Mouse (Mus musculus) MEL (cell line): ENCODE results near the gene Parp16. TPM values are rescaled to one million over a fixed set of nuclear protein-coding genes. Genes with fewer than 3 reads are reported as not detected.

Experiments
- DNase-seq: peaks from one replicate; pipeline ENCODE4 v3.0.0; 2011; ENCODE audit warnings: low read depth, low spot score
- H3K27ac ChIP-seq: 2 replicates; pipeline ENCODE4 v1.5.1; 2012; ENCODE audit warnings: low read depth, mild to moderate bottlenecking, control low read depth, low read length, moderate library complexity; ENCODE audit not compliant: control insufficient read depth
- H3K27me3 ChIP-seq, 2 experiments: fragments of 150-350 bp in 1 of 2; sonication (generic) in 1 of 2; 2 replicates each; pipeline ENCODE4 v1.6.1; 2012; ENCODE audit warnings: low read length in 2 of 2, mild to moderate bottlenecking in 2 of 2, improper control_type of control experiment in 1 of 2, moderate library complexity in 1 of 2; ENCODE audit not compliant: insufficient read depth in 2 of 2, control insufficient read depth in 1 of 2
- H3K36me3 ChIP-seq, 2 experiments: 2 replicates each; pipeline ENCODE4 v1.6.1; 2012 to 2014; ENCODE audit warnings: low read length in 2 of 2, improper control_type of control experiment in 1 of 2, inconsistent platforms in 1 of 2, mild to moderate bottlenecking in 1 of 2; ENCODE audit not compliant: insufficient read depth in 2 of 2, control insufficient read depth in 1 of 2
- H3K4me1 ChIP-seq, 2 experiments: fragments of 150-350 bp in 1 of 2; sonication (generic) in 1 of 2; 2 replicates each; pipeline ENCODE4 v1.6.1; 2012; ENCODE audit warnings: low read length in 2 of 2, improper control_type of control experiment in 1 of 2, mild to moderate bottlenecking in 1 of 2; ENCODE audit not compliant: insufficient read depth in 2 of 2, control insufficient read depth in 1 of 2
- H3K4me3 ChIP-seq, 2 experiments: fragments of 150-350 bp in 1 of 2; sonication (generic) in 1 of 2; 2 replicates each; pipeline ENCODE4 v1.5.1; 2012; ENCODE audit warnings: low read depth in 2 of 2, low read length in 2 of 2, mild to moderate bottlenecking in 2 of 2, moderate library complexity in 2 of 2, control low read depth in 1 of 2, improper control_type of control experiment in 1 of 2; ENCODE audit not compliant: control insufficient read depth in 1 of 2, insufficient read depth in 1 of 2
- H3K79me2 ChIP-seq: 2 replicates; pipeline ENCODE4 v1.6.1; 2012; ENCODE audit warnings: mild to moderate bottlenecking, low read length, moderate library complexity; ENCODE audit not compliant: control insufficient read depth, poor library complexity, insufficient read depth
- H3K9ac ChIP-seq: 2 replicates; pipeline ENCODE4 v1.6.1; 2012; ENCODE audit warnings: low read depth, mild to moderate bottlenecking, control low read depth, low read length, moderate library complexity; ENCODE audit not compliant: control insufficient read depth, poor library complexity, severe bottlenecking
- H3K9me3 ChIP-seq: fragments of 150-350 bp; sonication (generic); replicated peaks from 2 replicates; pipeline ENCODE4 v1.6.1; 2012; ENCODE audit warnings: mild to moderate bottlenecking, low read length, improper control_type of control experiment, moderate library complexity; ENCODE audit not compliant: insufficient read depth
- BHLHE40 ChIP-seq: IDR thresholded peaks from 2 replicates; pipeline ENCODE4 v1.6.1; 2012; ENCODE audit warnings: low read depth, mild to moderate bottlenecking, inconsistent platforms, low read length, improper control_type of control experiment, borderline replicate concordance
- CHD2 ChIP-seq: IDR thresholded peaks from 2 replicates; pipeline ENCODE4 v1.6.1; 2011; ENCODE audit warnings: low read length, improper control_type of control experiment
- E2F4 ChIP-seq: IDR thresholded peaks from 2 replicates; pipeline ENCODE4 v1.6.1; 2011; ENCODE audit warnings: low read depth, low read length, improper control_type of control experiment, borderline replicate concordance
- ETS1 ChIP-seq: IDR thresholded peaks from 2 replicates; pipeline ENCODE4 v1.6.1; 2012; ENCODE audit warnings: low read depth, mild to moderate bottlenecking, inconsistent platforms, low read length, improper control_type of control experiment, moderate library complexity
- GATA1 ChIP-seq: IDR thresholded peaks from 2 replicates; pipeline ENCODE4 v1.6.1; 2011; ENCODE audit warnings: low read depth, low read length, improper control_type of control experiment
- MAX ChIP-seq: IDR thresholded peaks from 2 replicates; pipeline ENCODE4 v1.6.1; 2011; ENCODE audit warnings: low read length, improper control_type of control experiment
- MAZ ChIP-seq: IDR thresholded peaks from 2 replicates; pipeline ENCODE4 v1.6.1; 2012; ENCODE audit warnings: low read depth, mild to moderate bottlenecking, inconsistent platforms, low read length, improper control_type of control experiment
- MXI1 ChIP-seq: IDR thresholded peaks from 2 replicates; pipeline ENCODE4 v1.6.1; 2011; ENCODE audit warnings: mild to moderate bottlenecking, low read depth, low read length, improper control_type of control experiment
- NELFE ChIP-seq: IDR thresholded peaks from 2 replicates; pipeline ENCODE4 v1.6.1; 2011; ENCODE audit warnings: low read depth, low read length, improper control_type of control experiment
- POLR2AphosphoS5 ChIP-seq: IDR thresholded peaks from 2 replicates; pipeline ENCODE4 v1.6.1; 2012; ENCODE audit warnings: low read depth, borderline replicate concordance, mild to moderate bottlenecking, inconsistent platforms, low read length, moderate library complexity, mixed read lengths
- RAD21 ChIP-seq: IDR thresholded peaks from 2 replicates; pipeline ENCODE4 v1.6.1; 2011; ENCODE audit warnings: mild to moderate bottlenecking, low read depth, low read length, improper control_type of control experiment
- RCOR1 ChIP-seq: IDR thresholded peaks from 2 replicates; pipeline ENCODE4 v1.6.1; 2012; ENCODE audit warnings: low read depth, mild to moderate bottlenecking, inconsistent platforms, low read length, improper control_type of control experiment
- SMC3 ChIP-seq: IDR thresholded peaks from 2 replicates; pipeline ENCODE4 v1.6.1; 2011; ENCODE audit warnings: low read depth, low read length, improper control_type of control experiment
- TAL1 ChIP-seq: IDR thresholded peaks from 2 replicates; pipeline ENCODE4 v1.6.1; 2012; ENCODE audit warnings: mild to moderate bottlenecking, inconsistent platforms, low read length, moderate library complexity, mixed read lengths
- TBP ChIP-seq: IDR thresholded peaks from 2 replicates; pipeline ENCODE4 v1.8.0; 2011; ENCODE audit warnings: low read depth, low read length, improper control_type of control experiment
- USF2 ChIP-seq, 2 experiments: IDR thresholded peaks; 2 replicates each; pipeline ENCODE4 v1.6.1; 2011 to 2012; ENCODE audit warnings: improper control_type of control experiment in 2 of 2, low read length in 2 of 2, borderline replicate concordance in 1 of 2, inconsistent platforms in 1 of 2, low read depth in 1 of 2, mild to moderate bottlenecking in 1 of 2; ENCODE audit not compliant: insufficient read depth in 1 of 2
- polyA plus RNA-seq, 2 experiments: library from polyadenylated mRNA; stranded (reverse) in 1 of 2; unstranded in 1 of 2; fragments of >175 nt in 1 of 2; fragments of >200 nt in 1 of 2; gene quantifications; 2 replicates each; pipeline versions ENCODE4 v1.2.1 to v1.2.4; 2012; ENCODE audit warnings: low replicate concordance in 2 of 2, low read depth in 1 of 2; ENCODE audit not compliant: insufficient read length in 2 of 2, insufficient read depth in 1 of 2, missing spikeins in 1 of 2
- total RNA-seq: library from RNA; depleted of rRNA; stranded (reverse); fragments of 300-350 nt; gene quantifications from 2 replicates; pipeline ENCODE4 v1.2.3, GENCODE M21; 2012

Parp16 gene
- total and polyA plus RNA-seq, 3 experiments: 1.3 to 5.1 TPM; not detected in 1

GRCm38 (mm10) chr9:65217661-65218060 is 22.5 kb downstream of the Parp16 start:
- H3K9me3 ChIP-seq: no peaks in the 10 kb centered on the region
- peaks cover 3% of the 10 kb centered on the region; the same call in 1 of the 2 replicates for H3K79me2 ChIP-seq
- peaks cover 5 to 10% of the 10 kb centered on the region in 2 experiments; a peak in 3 of 4 replicates for H3K4me1 ChIP-seq
- peak; percentile 74 for DNase-seq
- H3K36me3 ChIP-seq: peaks cover 0 to 12% of the 10 kb centered on the region in 2 experiments; a peak in 2 of 4 replicates
- peak overlapping the region; percentile 65 for H3K9ac ChIP-seq
- TF ChIP-seq CHD2 (no peak), RAD21 (no peak), BHLHE40 (no peak), POLR2AphosphoS5 (no peak), E2F4 (no peak), TBP (0 out of 2 replicates have a peak, but pooled peaks have one; percentile 15), GATA1 (peak; percentile 59; the same call in 1 of the 2 replicates), SMC3 (no peak), USF2 (IDR thresholded peaks at IDR 0.05; ENCODE audit: borderline replicate concordance in 1 of 2, insufficient read depth in 1 of 2, low read depth in 1 of 2, low read length in 2 of 2) (no peak), MAZ (no peak), NELFE (0 out of 2 replicates have a peak, but pooled peaks have one; percentile 8), MAX (0 out of 2 replicates have a peak, but pooled peaks have one; percentile 45), MXI1 (no peak), ETS1 (peak; percentile 63), RCOR1 (0 out of 2 replicates have a peak, but pooled peaks have one; percentile 30), TAL1 (no peak)
- peak overlapping the region; percentile 93 for H3K27ac ChIP-seq
- no peaks in the 10 kb centered on the region for H3K27me3 ChIP-seq
- peak overlapping the region; percentile 55 to 62 for H3K4me3 ChIP-seq

- Histone ChIP-seq H3K4me1 (peaks cover 5 to 10% of the 10 kb centered on the region in 2 experiments; a peak in 3 of 4 replicates), H3K36me3 (peaks cover 0 to 12% of the 10 kb centered on the region in 2 experiments; a peak in 2 of 4 replicates), H3K27ac (no peak overlapping the region), H3K27me3 (no peaks in the 10 kb centered on the region), H3K9ac (no peak overlapping the region), H3K79me2 (peaks cover 3% of the 10 kb centered on the region; the same call in 1 of the 2 replicates), H3K4me3 (no peak overlapping the region), H3K9me3 (no peaks in the 10 kb centered on the region)
- DNase-seq: no peak
- TF ChIP-seq GATA1: no peak
- TF ChIP-seq RCOR1: no peak
Measured at GRCm38 (mm10) chr9:65218916-65219315, 23.8 kb downstream of the Parp16 start.
